Mouse (Mus musculus) bone marrow, adult 2 months (tissue): ENCODE measurements around the gene Prdx6. TPM values are rescaled to one million over a fixed set of nuclear protein-coding genes. Genes with fewer than 3 reads are reported as not detected.

Experiments used
- H3K27ac ChIP-seq: fragments of 200-500 bp; 2 replicates; pipeline ENCODE4 v1.5.1; 2012; ENCODE audit warnings: low read depth, mild to moderate bottlenecking, control low read depth, inconsistent platforms, low read length; ENCODE audit not compliant: control insufficient read depth, poor library complexity, insufficient read depth
- H3K4me1 ChIP-seq: fragments of 200-500 bp; 2 replicates; pipeline ENCODE4 v1.6.1; 2011; ENCODE audit warnings: low read length; ENCODE audit not compliant: control insufficient read depth, insufficient read depth
- H3K4me3 ChIP-seq: fragments of 200-500 bp; replicated peaks from 2 replicates; pipeline ENCODE3; 2011; ENCODE audit warnings: mild to moderate bottlenecking, low read depth, low read length, control low read depth; ENCODE audit not compliant: control insufficient read depth
- CTCF ChIP-seq: fragments of 200-500 bp; IDR thresholded peaks from 2 replicates; pipeline ENCODE4 v1.5.1; 2011; ENCODE audit warnings: low read length, control low read depth; ENCODE audit not compliant: control insufficient read depth, insufficient read depth
- POLR2A ChIP-seq: fragments of 200-500 bp; IDR thresholded peaks from 2 replicates; pipeline ENCODE4 v1.6.1; 2011; ENCODE audit warnings: low read depth, mild to moderate bottlenecking, control low read depth, low read length, borderline replicate concordance; ENCODE audit not compliant: control insufficient read depth
- WGBS: fragments of 180-500 bp; shearing (Covaris S2); methylation state at CpG from one replicate; pipeline ENCODE4 v1.1.7; 2018; 5-methylcytosine and 5-hydroxymethylcytosine counted together
- polyA plus RNA-seq: library from polyadenylated mRNA; stranded (reverse); fragments of >200 nt; gene quantifications from 2 replicates; pipeline ENCODE4 v1.2.4, GENCODE M21; 2011; ENCODE audit warnings: low replicate concordance; ENCODE audit not compliant: missing spikeins, insufficient read depth, insufficient read length

The Prdx6 gene
- polyA plus RNA-seq, 1 experiment = 110 TPM

- TF ChIP-seq POLR2A (no peak), CTCF (no peak)
- H3K4me1 ChIP-seq = peaks cover 1% of the 10 kb centered on the region; the same call in 1 of the 2 replicates
- H3K4me3 ChIP-seq = no peak overlapping the region
- 70% methylated on average over 4 of the region's 4 CpGs for WGBS
- no peak overlapping the region for H3K27ac ChIP-seq
These were observed 19.9 kb upstream of the Prdx6 start for GRCm38 (mm10) chr1:161270776-161271460.

GRCm38 (mm10) chr1:161269346-161269745, 18.3 kb upstream of the Prdx6 start:
- TF ChIP-seq CTCF (no peak), POLR2A (no peak)
- Histone ChIP-seq H3K4me1 (peaks cover 1% of the 10 kb centered on the region; the same call in 1 of the 2 replicates), H3K4me3 (no peak overlapping the region), H3K27ac (no peak overlapping the region)
- 57% methylated on average over 4 of the region's 4 CpGs for WGBS

- Histone ChIP-seq H3K4me3 (no peak overlapping the region), H3K4me1 (peaks cover 1% of the 10 kb centered on the region; the same call in 1 of the 2 replicates), H3K27ac (no peak overlapping the region)
- TF ChIP-seq POLR2A (no peak), CTCF (no peak)
- 23% methylated on average over 5 of the region's 5 CpGs for WGBS
These were observed 17.9 kb upstream of the Prdx6 start for GRCm38 (mm10) chr1:161268884-161269283.

GRCm38 (mm10) chr1:161268116-161268515, 17.1 kb upstream of the Prdx6 start:
- H3K27ac ChIP-seq = peak overlapping the region; percentile 76; the same call in 1 of the 2 replicates
- 35% methylated on average over 7 of the region's 7 CpGs for WGBS
- no peak for TF ChIP-seq CTCF
- no peak for TF ChIP-seq POLR2A

GRCm38 (mm10) chr1:161264961-161265360, 13.9 kb upstream of the Prdx6 start:
- 64% methylated on average over 5 of the region's 5 CpGs for WGBS
- Histone ChIP-seq H3K27ac (no peak overlapping the region), H3K4me3 (no peak overlapping the region), H3K4me1 (peaks cover 1% of the 10 kb centered on the region; the same call in 1 of the 2 replicates)
- no peak for TF ChIP-seq CTCF

More at GRCm38 (mm10) chr1:161268116-161268515, 17.1 kb upstream of the Prdx6 start:
- Histone ChIP-seq H3K4me3 (peak overlapping the region; percentile 30), H3K4me1 (peaks cover 1% of the 10 kb centered on the region; the same call in 1 of the 2 replicates)

GRCm38 (mm10) chr1:161263584-161263983, 12.6 kb upstream of the Prdx6 start:
- Histone ChIP-seq H3K4me1 (peaks cover under 1% of the 10 kb centered on the region; the same call in 1 of the 2 replicates), H3K27ac (no peak overlapping the region), H3K4me3 (no peak overlapping the region)
- TF ChIP-seq POLR2A (no peak), CTCF (no peak)
- 89% methylated on average over 8 of the region's 8 CpGs for WGBS

GRCm38 (mm10) chr1:161262542-161262941, 11.5 kb upstream of the Prdx6 start:
- 66% methylated on average over 2 of the region's 2 CpGs for WGBS
- no peak overlapping the region for H3K27ac ChIP-seq
- H3K4me1 ChIP-seq = no peaks in the 10 kb centered on the region; the same call in 1 of the 2 replicates
- TF ChIP-seq POLR2A (no peak), CTCF (no peak)
- no peak overlapping the region for H3K4me3 ChIP-seq

- TF ChIP-seq POLR2A (no peak), CTCF (no peak)
- H3K27ac ChIP-seq = no peak overlapping the region
- H3K4me3 ChIP-seq = no peak overlapping the region
- WGBS = 75% methylated on average over 2 of the region's 2 CpGs
- no peaks in the 10 kb centered on the region; the same call in 1 of the 2 replicates for H3K4me1 ChIP-seq
These were observed 9.7 kb upstream of the Prdx6 start for GRCm38 (mm10) chr1:161260761-161261160.

- Histone ChIP-seq H3K4me1 (no peaks in the 10 kb centered on the region; the same call in none of the 2 replicates), H3K27ac (no peak overlapping the region), H3K4me3 (no peak overlapping the region)
- TF ChIP-seq POLR2A = no peak
- no peak for TF ChIP-seq CTCF
- WGBS = 60% methylated on average over 6 of the region's 6 CpGs
These were observed 8.1 kb upstream of the Prdx6 start for GRCm38 (mm10) chr1:161259142-161259541.
